Mouse (Mus musculus): ENCODE results near the gene Vil1. TPM values are rescaled to one million over a fixed set of nuclear protein-coding genes. Genes with fewer than 3 reads are reported as not detected.
A peak's percentile ranks its signal among the peaks of the same experiment; 100 is the strongest.

Gene Vil1
- polyA plus RNA-seq, 1 experiment: not detected

- H3K4me1 ChIP-seq (ENCODE audit: control insufficient read depth, insufficient read depth, low read length): peaks cover 7% of the 10 kb centered on the region; the same call in 1 of the 2 replicates
- H3K27ac ChIP-seq (ENCODE audit: control insufficient read depth, insufficient read depth, low read depth, low read length, poor library complexity): no peak overlapping the region
- TF ChIP-seq CTCF (IDR thresholded peaks at IDR 0.05; ENCODE audit: control insufficient read depth, insufficient read depth, low read length) (no peak), POLR2A (IDR thresholded peaks at IDR 0.05; ENCODE audit: borderline replicate concordance, control insufficient read depth, low read depth, low read length) (no peak)
- H3K4me3 ChIP-seq (replicated peaks; ENCODE audit: control insufficient read depth, low read depth, low read length): no peak overlapping the region
- 30% methylated on average over 4 of the region's 4 CpGs for WGBS
These were observed 39.1 kb upstream of the Vil1 start for GRCm38 (mm10) chr1:74370040-74370439.

DNA sequence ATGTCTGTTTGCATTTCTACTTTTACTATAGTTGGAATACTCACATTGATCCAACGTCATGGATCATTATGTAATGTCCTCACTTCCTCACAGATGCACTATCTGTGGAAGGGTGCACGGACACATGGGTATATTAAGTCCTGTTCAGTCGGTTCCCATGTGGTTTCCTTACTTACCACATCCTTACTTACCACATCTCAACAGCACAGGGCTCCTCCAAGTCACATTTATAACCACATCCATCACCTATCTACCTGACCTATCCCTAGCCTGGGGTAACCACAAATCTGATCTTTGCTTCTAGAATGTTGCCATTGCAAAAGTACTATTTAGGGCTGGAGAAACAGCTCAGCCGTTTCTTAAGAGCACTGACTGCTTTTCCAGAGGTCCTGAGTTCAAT, 35.8 kb upstream of the Vil1 start:
- Histone ChIP-seq H3K27ac (ENCODE audit: control insufficient read depth, insufficient read depth, low read depth, low read length, poor library complexity) (no peak overlapping the region), H3K4me3 (replicated peaks; ENCODE audit: control insufficient read depth, low read depth, low read length) (no peak overlapping the region), H3K4me1 (ENCODE audit: control insufficient read depth, insufficient read depth, low read length) (peaks cover 10% of the 10 kb centered on the region; the same call in 1 of the 2 replicates)
- 2% methylated on average over 4 of the region's 4 CpGs for WGBS
- TF ChIP-seq CTCF (IDR thresholded peaks at IDR 0.05; ENCODE audit: control insufficient read depth, insufficient read depth, low read length): no peak

GRCm38 (mm10) chr1:74374980-74375379, 34.2 kb upstream of the Vil1 start, which contains the start of gene Slc11a1:
Gene Slc11a1 (plus strand): TSS chr1:74375195.
- peak within 1 kb of the TSS; percentile 64 for H3K4me3 ChIP-seq (replicated peaks; ENCODE audit: control insufficient read depth, low read depth, low read length)
- H3K4me1 ChIP-seq (ENCODE audit: control insufficient read depth, insufficient read depth, low read length): peaks cover 12% of the 10 kb centered on the region; the same call in 1 of the 2 replicates
- H3K27ac ChIP-seq (ENCODE audit: control insufficient read depth, insufficient read depth, low read depth, low read length, poor library complexity): peak within 1 kb of the TSS; percentile 75
- WGBS: 28% methylated on average over 8 of the region's 8 CpGs
- TF ChIP-seq POLR2A (IDR thresholded peaks at IDR 0.05; ENCODE audit: borderline replicate concordance, control insufficient read depth, low read depth, low read length) (no peak), CTCF (IDR thresholded peaks at IDR 0.05; ENCODE audit: control insufficient read depth, insufficient read depth, low read length) (no peak)

GRCm38 (mm10) chr1:74375561-74375960, 33.6 kb upstream of the Vil1 start:
- TF ChIP-seq POLR2A (IDR thresholded peaks at IDR 0.05; ENCODE audit: borderline replicate concordance, control insufficient read depth, low read depth, low read length): no peak
- no peak for TF ChIP-seq CTCF (IDR thresholded peaks at IDR 0.05; ENCODE audit: control insufficient read depth, insufficient read depth, low read length)
- Histone ChIP-seq H3K27ac (ENCODE audit: control insufficient read depth, insufficient read depth, low read depth, low read length, poor library complexity) (peak overlapping the region; percentile 75), H3K4me3 (replicated peaks; ENCODE audit: control insufficient read depth, low read depth, low read length) (peak overlapping the region; percentile 64), H3K4me1 (ENCODE audit: control insufficient read depth, insufficient read depth, low read length) (peaks cover 12% of the 10 kb centered on the region; the same call in 1 of the 2 replicates)
- 58% methylated on average over 10 of the region's 10 CpGs for WGBS

GRCm38 (mm10) chr1:74376396-74376795, 32.8 kb upstream of the Vil1 start:
- peaks cover 12% of the 10 kb centered on the region; the same call in 1 of the 2 replicates for H3K4me1 ChIP-seq (ENCODE audit: control insufficient read depth, insufficient read depth, low read length)

DNA sequence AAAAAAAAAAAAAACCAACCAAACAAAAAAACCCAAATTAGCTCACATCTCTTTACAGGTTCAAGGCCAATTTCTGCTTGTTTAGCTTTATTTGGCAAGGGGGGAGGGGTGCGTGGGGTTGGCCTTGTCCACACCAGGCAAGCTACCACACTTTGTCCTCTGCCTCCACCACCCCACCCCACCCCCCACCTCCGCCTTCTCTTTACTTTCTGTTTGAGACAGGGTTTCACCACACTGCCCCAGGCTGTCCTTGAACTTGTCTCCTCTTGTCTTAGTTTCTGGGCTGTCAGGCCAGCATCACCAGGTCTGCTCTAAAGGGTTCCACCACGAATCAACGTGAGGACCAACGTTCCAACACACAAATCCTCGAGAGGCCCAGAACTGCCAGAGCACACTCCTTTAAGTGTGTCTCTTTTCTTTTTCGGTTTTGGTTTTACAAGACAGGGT, 30.1 kb upstream of the Vil1 start:
- no peak overlapping the region for H3K4me3 ChIP-seq (replicated peaks; ENCODE audit: control insufficient read depth, low read depth, low read length)
- H3K27ac ChIP-seq (ENCODE audit: control insufficient read depth, insufficient read depth, low read depth, low read length, poor library complexity): no peak overlapping the region
- TF ChIP-seq POLR2A (IDR thresholded peaks at IDR 0.05; ENCODE audit: borderline replicate concordance, control insufficient read depth, low read depth, low read length): no peak
- TF ChIP-seq CTCF (IDR thresholded peaks at IDR 0.05; ENCODE audit: control insufficient read depth, insufficient read depth, low read length): no peak
- WGBS: 59% methylated on average over 7 of the region's 7 CpGs
- H3K4me1 ChIP-seq (ENCODE audit: control insufficient read depth, insufficient read depth, low read length): peaks cover 9% of the 10 kb centered on the region

More at GRCm38 (mm10) chr1:74376396-74376795, 32.8 kb upstream of the Vil1 start:
- 30% methylated on average over 4 of the region's 4 CpGs for WGBS
- peak overlapping the region; percentile 46 for H3K4me3 ChIP-seq (replicated peaks; ENCODE audit: control insufficient read depth, low read depth, low read length)
- no peak for TF ChIP-seq CTCF (IDR thresholded peaks at IDR 0.05; ENCODE audit: control insufficient read depth, insufficient read depth, low read length)
- no peak for TF ChIP-seq POLR2A (IDR thresholded peaks at IDR 0.05; ENCODE audit: borderline replicate concordance, control insufficient read depth, low read depth, low read length)
- H3K27ac ChIP-seq (ENCODE audit: control insufficient read depth, insufficient read depth, low read depth, low read length, poor library complexity): peak overlapping the region; percentile 22; the same call in 1 of the 2 replicates

- H3K4me1 ChIP-seq (ENCODE audit: control insufficient read depth, insufficient read depth, low read length): peaks cover 9% of the 10 kb centered on the region
- H3K27ac ChIP-seq (ENCODE audit: control insufficient read depth, insufficient read depth, low read depth, low read length, poor library complexity): no peak overlapping the region
- WGBS: 51% methylated on average over 5 of the region's 5 CpGs
- no peak for TF ChIP-seq POLR2A (IDR thresholded peaks at IDR 0.05; ENCODE audit: borderline replicate concordance, control insufficient read depth, low read depth, low read length)
- TF ChIP-seq CTCF (IDR thresholded peaks at IDR 0.05; ENCODE audit: control insufficient read depth, insufficient read depth, low read length): no peak
- H3K4me3 ChIP-seq (replicated peaks; ENCODE audit: control insufficient read depth, low read depth, low read length): no peak overlapping the region
These were observed 28.7 kb upstream of the Vil1 start for GRCm38 (mm10) chr1:74380484-74380883.

DNA sequence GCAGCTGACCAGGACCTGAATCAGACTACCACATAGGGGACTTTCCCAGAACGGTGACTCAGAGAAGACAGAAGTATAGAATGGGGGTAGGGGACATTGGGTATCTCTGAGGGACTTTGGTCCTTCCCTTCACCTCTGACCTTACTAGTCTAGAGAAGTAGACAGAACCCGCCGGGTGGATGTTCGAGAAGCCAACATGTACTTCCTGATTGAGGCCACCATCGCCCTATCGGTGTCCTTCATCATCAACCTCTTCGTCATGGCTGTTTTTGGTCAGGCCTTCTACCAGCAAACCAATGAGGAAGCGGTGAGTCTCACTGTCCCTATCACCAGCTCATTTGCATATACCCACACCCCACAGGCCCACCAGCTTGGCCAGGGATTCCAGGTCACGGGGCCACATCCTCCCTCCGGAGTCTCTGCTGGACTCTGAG, 27.6 kb upstream of the Vil1 start:
- H3K4me1 ChIP-seq (ENCODE audit: control insufficient read depth, insufficient read depth, low read length): peaks cover 6% of the 10 kb centered on the region
- no peak for TF ChIP-seq POLR2A (IDR thresholded peaks at IDR 0.05; ENCODE audit: borderline replicate concordance, control insufficient read depth, low read depth, low read length)
- TF ChIP-seq CTCF (IDR thresholded peaks at IDR 0.05; ENCODE audit: control insufficient read depth, insufficient read depth, low read length): no peak
- 50% methylated on average over 10 of the region's 10 CpGs for WGBS

DNA sequence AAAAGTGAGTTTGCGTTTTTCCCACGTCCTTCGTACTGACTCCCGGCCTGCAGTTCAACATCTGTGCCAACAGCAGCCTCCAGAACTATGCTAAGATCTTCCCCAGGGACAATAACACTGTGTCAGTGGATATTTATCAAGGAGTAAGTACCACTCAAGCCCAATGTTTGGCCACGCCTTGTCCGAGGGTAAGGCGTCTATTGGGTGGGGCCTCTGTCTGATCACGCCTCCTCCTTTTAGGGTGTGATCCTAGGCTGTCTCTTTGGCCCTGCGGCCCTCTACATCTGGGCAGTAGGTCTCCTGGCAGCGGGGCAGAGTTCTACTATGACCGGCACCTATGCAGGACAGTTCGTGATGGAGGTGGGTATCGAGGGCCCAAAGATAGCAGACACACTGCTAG, 25.8 kb upstream of the Vil1 start:
- WGBS: 83% methylated on average over 13 of the region's 13 CpGs
- Histone ChIP-seq H3K4me1 (ENCODE audit: control insufficient read depth, insufficient read depth, low read length) (peaks cover 6% of the 10 kb centered on the region), H3K4me3 (replicated peaks; ENCODE audit: control insufficient read depth, low read depth, low read length) (no peak overlapping the region), H3K27ac (ENCODE audit: control insufficient read depth, insufficient read depth, low read depth, low read length, poor library complexity) (no peak overlapping the region)
- TF ChIP-seq CTCF (IDR thresholded peaks at IDR 0.05; ENCODE audit: control insufficient read depth, insufficient read depth, low read length): no peak
- no peak for TF ChIP-seq POLR2A (IDR thresholded peaks at IDR 0.05; ENCODE audit: borderline replicate concordance, control insufficient read depth, low read depth, low read length)

More for the DNA sequence above, 27.6 kb upstream of the Vil1 start:
- H3K27ac ChIP-seq (ENCODE audit: control insufficient read depth, insufficient read depth, low read depth, low read length, poor library complexity): 0 out of 2 replicates have a peak overlapping the region, but pooled peaks have one; percentile 3
- no peak overlapping the region for H3K4me3 ChIP-seq (replicated peaks; ENCODE audit: control insufficient read depth, low read depth, low read length)
